Mouse (Mus musculus): ENCODE measurements around the gene Acsl5. TPM values are rescaled to one million over a fixed set of nuclear protein-coding genes. Genes with fewer than 3 reads are reported as not detected.

The Acsl5 gene
- polyA plus RNA-seq, 1 experiment from 2014 or later: 9.9 TPM

- peaks cover 16% of the 10 kb centered on the region for H3K36me3 ChIP-seq
- no peak for ATAC-seq (replicated peaks)
- no peaks in the 10 kb centered on the region for H3K9me3 ChIP-seq
- no peaks in the 10 kb centered on the region for H3K4me1 ChIP-seq
- H3K9ac ChIP-seq (replicated peaks): no peak overlapping the region
- H3K27me3 ChIP-seq: no peaks in the 10 kb centered on the region
- H3K4me2 ChIP-seq (replicated peaks): no peak overlapping the region
- WGBS: 95% methylated on average over 9 of the region's 9 CpGs
- no peak overlapping the region for H3K4me3 ChIP-seq
- H3K27ac ChIP-seq (replicated peaks): no peak overlapping the region
Observed at GRCm38 (mm10) chr19:55295075-55295474, 43.3 kb downstream of the Acsl5 start.

- no peak overlapping the region for H3K4me3 ChIP-seq
- H3K36me3 ChIP-seq: peaks cover 16% of the 10 kb centered on the region
- H3K9ac ChIP-seq (replicated peaks): no peak overlapping the region
- no peak overlapping the region for H3K4me2 ChIP-seq (replicated peaks)
- H3K27ac ChIP-seq (replicated peaks): no peak overlapping the region
- no peaks in the 10 kb centered on the region for H3K4me1 ChIP-seq
- 89% methylated on average over 3 of the region's 3 CpGs for WGBS
- ATAC-seq (replicated peaks): no peak
- no peaks in the 10 kb centered on the region for H3K27me3 ChIP-seq
- H3K9me3 ChIP-seq: no peaks in the 10 kb centered on the region
Observed at GRCm38 (mm10) chr19:55295556-55295955, 43.8 kb downstream of the Acsl5 start.

- Histone ChIP-seq H3K27ac (replicated peaks) (no peak overlapping the region), H3K27me3 (no peaks in the 10 kb centered on the region), H3K4me1 (no peaks in the 10 kb centered on the region), H3K9me3 (no peaks in the 10 kb centered on the region), H3K4me3 (no peak overlapping the region), H3K9ac (replicated peaks) (no peak overlapping the region), H3K36me3 (peaks cover 23% of the 10 kb centered on the region), H3K4me2 (replicated peaks) (no peak overlapping the region)
- 92% methylated on average over 2 of the region's 2 CpGs for whole genome bisulfite sequencing
- no peak for ATAC-seq (replicated peaks)
Observed at GRCm38 (mm10) chr19:55296301-55296700, 44.6 kb downstream of the Acsl5 start.

GRCm38 (mm10) chr19:55297489-55297888, 45.8 kb downstream of the Acsl5 start:
- Histone ChIP-seq H3K4me1 (no peaks in the 10 kb centered on the region), H3K4me2 (replicated peaks) (no peak overlapping the region), H3K9ac (replicated peaks) (no peak overlapping the region), H3K27ac (replicated peaks) (no peak overlapping the region), H3K36me3 (peaks cover 33% of the 10 kb centered on the region), H3K9me3 (no peaks in the 10 kb centered on the region), H3K27me3 (no peaks in the 10 kb centered on the region), H3K4me3 (no peak overlapping the region)
- 94% methylated on average over 2 of the region's 2 CpGs for WGBS
- ATAC-seq (replicated peaks): no peak

- no peak overlapping the region for H3K9ac ChIP-seq (replicated peaks)
Observed at GRCm38 (mm10) chr19:55297961-55298360, 46.2 kb downstream of the Acsl5 start.

GRCm38 (mm10) chr19:55299378-55299777, 47.6 kb downstream of the Acsl5 start:
- H3K4me1 ChIP-seq: no peaks in the 10 kb centered on the region
- H3K4me3 ChIP-seq: no peak overlapping the region
- H3K36me3 ChIP-seq: peaks cover 52% of the 10 kb centered on the region
- WGBS: 91% methylated on average over 1 of the region's 1 CpGs
- H3K4me2 ChIP-seq (replicated peaks): no peak overlapping the region
- no peak overlapping the region for H3K27ac ChIP-seq (replicated peaks)
- no peak for ATAC-seq (replicated peaks)
- H3K27me3 ChIP-seq: no peaks in the 10 kb centered on the region
- no peak overlapping the region for H3K9ac ChIP-seq (replicated peaks)
- no peaks in the 10 kb centered on the region for H3K9me3 ChIP-seq

More at GRCm38 (mm10) chr19:55297961-55298360, 46.2 kb downstream of the Acsl5 start:
- ATAC-seq (replicated peaks): no peak
- H3K4me2 ChIP-seq (replicated peaks): no peak overlapping the region
- H3K4me1 ChIP-seq: no peaks in the 10 kb centered on the region
- no peaks in the 10 kb centered on the region for H3K27me3 ChIP-seq
- H3K27ac ChIP-seq (replicated peaks): no peak overlapping the region
- no peaks in the 10 kb centered on the region for H3K9me3 ChIP-seq
- no peak overlapping the region for H3K4me3 ChIP-seq
- 86% methylated on average over 5 of the region's 5 CpGs for WGBS
- peaks cover 38% of the 10 kb centered on the region for H3K36me3 ChIP-seq

GRCm38 (mm10) chr19:55300525-55300924, 48.8 kb downstream of the Acsl5 start:
- H3K4me2 ChIP-seq (replicated peaks): no peak overlapping the region
- 89% methylated on average over 3 of the region's 3 CpGs for WGBS
- H3K27me3 ChIP-seq: no peaks in the 10 kb centered on the region
- H3K4me1 ChIP-seq: no peaks in the 10 kb centered on the region
- no peak overlapping the region for H3K27ac ChIP-seq (replicated peaks)
- no peaks in the 10 kb centered on the region for H3K9me3 ChIP-seq
- ATAC-seq (replicated peaks): no peak
- H3K4me3 ChIP-seq: no peak overlapping the region
- H3K9ac ChIP-seq (replicated peaks): no peak overlapping the region
- peaks cover 53% of the 10 kb centered on the region for H3K36me3 ChIP-seq

- Histone ChIP-seq H3K27ac (replicated peaks) (no peak overlapping the region), H3K9me3 (no peaks in the 10 kb centered on the region), H3K4me2 (replicated peaks) (no peak overlapping the region), H3K9ac (replicated peaks) (no peak overlapping the region), H3K4me1 (no peaks in the 10 kb centered on the region), H3K36me3 (peaks cover 72% of the 10 kb centered on the region), H3K27me3 (no peaks in the 10 kb centered on the region), H3K4me3 (no peak overlapping the region)
- ATAC-seq (replicated peaks): no peak
Observed at GRCm38 (mm10) chr19:55305024-55305423, 53.3 kb downstream of the Acsl5 start.

GRCm38 (mm10) chr19:55311874-55312273, 60.1 kb downstream of the Acsl5 start:
- no peak overlapping the region for H3K4me2 ChIP-seq (replicated peaks)
- H3K27ac ChIP-seq (replicated peaks): no peak overlapping the region
- ATAC-seq (replicated peaks): no peak
- H3K9me3 ChIP-seq: no peaks in the 10 kb centered on the region
- H3K4me3 ChIP-seq: no peak overlapping the region
- H3K36me3 ChIP-seq: peaks cover 40% of the 10 kb centered on the region
- no peaks in the 10 kb centered on the region for H3K27me3 ChIP-seq
- peaks cover 27% of the 10 kb centered on the region for H3K4me1 ChIP-seq
- H3K9ac ChIP-seq (replicated peaks): no peak overlapping the region
- 87% methylated on average over 8 of the region's 8 CpGs for WGBS

- H3K9ac ChIP-seq (replicated peaks): no peak overlapping the region
- H3K36me3 ChIP-seq: peaks cover 27% of the 10 kb centered on the region
- H3K4me2 ChIP-seq (replicated peaks): no peak overlapping the region
Observed at GRCm38 (mm10) chr19:55313649-55314048, 61.9 kb downstream of the Acsl5 start.

GRCm38 (mm10) chr19:55315452-55316108, 63.8 kb downstream of the Acsl5 start, which contains the start of gene Zdhhc6:
Gene Zdhhc6 (minus strand): TSS chr19:55316032.
- peak; percentile 84 for ATAC-seq (replicated peaks)
- WGBS: under 1% methylated on average over 59 of the region's 60 CpGs

More at GRCm38 (mm10) chr19:55313649-55314048, 61.9 kb downstream of the Acsl5 start:
- Histone ChIP-seq H3K4me1 (peaks cover 30% of the 10 kb centered on the region), H3K27me3 (no peaks in the 10 kb centered on the region), H3K9me3 (no peaks in the 10 kb centered on the region), H3K4me3 (no peak overlapping the region), H3K27ac (replicated peaks) (no peak overlapping the region)
- 87% methylated on average over 2 of the region's 2 CpGs for WGBS
- no peak for ATAC-seq (replicated peaks)

GRCm38 (mm10) chr19:55316109-55316714, 64.5 kb downstream of the Acsl5 start, which contains the start of gene Vti1a:
Gene Vti1a (plus strand): TSS chr19:55316295.
- Histone ChIP-seq H3K4me1 (peaks cover 30% of the 10 kb centered on the region), H3K36me3 (peaks cover 4% of the 10 kb centered on the region; the same call in 1 of the 2 replicates), H3K9me3 (no peaks in the 10 kb centered on the region), H3K27me3 (no peaks in the 10 kb centered on the region), H3K27ac (replicated peaks) (peak within 1 kb of the TSS; percentile 83), H3K4me3 (peak within 1 kb of the TSS; percentile 86), H3K4me2 (replicated peaks) (peak within 1 kb of the TSS; percentile 89), H3K9ac (replicated peaks) (peak within 1 kb of the TSS; percentile 73)
- ATAC-seq (replicated peaks): peak; percentile 94
- WGBS: under 1% methylated on average over 48 of the region's 48 CpGs

More at GRCm38 (mm10) chr19:55315452-55316108, 63.8 kb downstream of the Acsl5 start, which contains the start of gene Zdhhc6:
- Histone ChIP-seq H3K9me3 (no peaks in the 10 kb centered on the region), H3K27me3 (no peaks in the 10 kb centered on the region), H3K9ac (replicated peaks) (peak within 1 kb of the TSS; percentile 73), H3K27ac (replicated peaks) (peak within 1 kb of the TSS; percentile 83), H3K36me3 (peaks cover 9% of the 10 kb centered on the region), H3K4me1 (peaks cover 30% of the 10 kb centered on the region), H3K4me3 (peak within 1 kb of the TSS; percentile 86), H3K4me2 (replicated peaks) (peak within 1 kb of the TSS; percentile 89)
